Mouse (Mus musculus) lung, postnatal 0 days (tissue): ENCODE measurements around the gene Hvcn1.

Experiments
- CTCF ChIP-seq: IDR thresholded peaks from 2 replicates; pipeline ENCODE4 v1.5.1; 2016; ENCODE audit warnings: antibody characterized with exemption, mild to moderate bottlenecking
- EP300 ChIP-seq: IDR thresholded peaks from 2 replicates; pipeline ENCODE4 v1.6.1; 2016; ENCODE audit warnings: antibody characterized with exemption, mild to moderate bottlenecking, control low read depth

DNA sequence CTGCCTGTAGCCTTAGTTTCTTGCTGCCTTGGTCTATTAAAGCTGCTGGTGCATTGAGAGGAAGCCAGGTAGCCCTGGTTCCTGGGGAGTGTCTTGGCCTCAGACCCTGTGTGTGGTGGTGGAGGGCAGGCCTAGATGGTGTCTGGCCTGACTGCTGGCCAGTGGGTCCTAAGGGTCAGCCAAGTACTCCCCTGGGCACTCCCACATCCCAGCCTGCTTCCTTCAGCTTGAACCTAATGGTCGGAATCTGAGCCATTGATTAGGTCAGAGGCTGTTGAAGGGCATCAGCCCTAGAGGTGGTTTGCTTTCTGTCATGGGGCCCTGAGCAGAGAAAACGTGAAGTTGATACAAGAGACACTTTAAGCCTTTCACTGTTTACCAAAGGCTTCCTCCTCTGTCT, 31.2 kb upstream of the Hvcn1 start:
- no peak for TF ChIP-seq CTCF
- no peak for TF ChIP-seq EP300
